Mouse (Mus musculus): ENCODE results near the gene Dock4. TPM values are rescaled to one million over a fixed set of nuclear protein-coding genes. Genes with fewer than 3 reads are reported as not detected.

The Dock4 gene
- polyA plus RNA-seq, 1 experiment from 2014 or later = 34.3 TPM

DNA sequence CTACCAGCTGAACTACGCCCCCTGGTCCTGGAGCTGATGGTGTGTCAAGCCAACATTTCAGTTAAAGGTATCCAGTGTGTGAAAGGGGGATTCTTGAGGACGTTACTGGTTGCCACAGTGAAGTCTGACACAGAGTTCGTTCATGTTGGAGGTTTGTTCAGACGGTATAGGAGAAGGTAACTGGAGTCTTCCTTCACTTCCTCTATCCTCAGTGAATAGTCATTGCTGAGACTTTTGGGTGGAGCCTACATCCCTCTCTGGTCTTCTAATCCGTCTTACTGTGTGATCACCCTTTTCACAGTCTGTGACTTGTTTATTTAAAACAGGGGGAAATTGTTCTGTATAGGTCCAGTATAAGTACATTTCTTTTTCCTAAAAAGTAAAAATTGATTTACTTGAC, 23.3 kb downstream of the Dock4 start:
- WGBS = 79% methylated on average over 5 of the region's 5 CpGs
- Histone ChIP-seq H3K36me3 (ENCODE audit: control insufficient read depth, insufficient read depth, low read length) (no peaks in the 10 kb centered on the region), H3K9ac (replicated peaks; ENCODE audit: low read length) (no peak overlapping the region), H3K4me3 (replicated peaks; ENCODE audit: low read depth, low read length) (no peak overlapping the region), H3K9me3 (ENCODE audit: control insufficient read depth, low read length) (no peaks in the 10 kb centered on the region), H3K4me1 (ENCODE audit: control insufficient read depth, insufficient read depth, low read length) (peaks cover 22% of the 10 kb centered on the region), H3K27ac (replicated peaks; ENCODE audit: low read depth, low read length) (no peak overlapping the region), H3K4me2 (ENCODE audit: low read length) (no peak overlapping the region), H3K27me3 (ENCODE audit: control insufficient read depth, insufficient read depth, low read length) (no peaks in the 10 kb centered on the region)
- DNase-seq (no peak), ATAC-seq (ENCODE audit: low FRiP score, low TSS enrichment) (no peak)

GRCm38 (mm10) chr12:40471649-40472399, 26.1 kb downstream of the Dock4 start:
- 76% methylated on average over 11 of the region's 11 CpGs for WGBS
- no peaks in the 10 kb centered on the region for H3K27me3 ChIP-seq (ENCODE audit: control insufficient read depth, insufficient read depth, low read length)
- no peak overlapping the region for H3K27ac ChIP-seq (replicated peaks; ENCODE audit: low read depth, low read length)
- H3K4me1 ChIP-seq (ENCODE audit: control insufficient read depth, insufficient read depth, low read length) = peaks cover 12% of the 10 kb centered on the region
- no peak overlapping the region for H3K4me2 ChIP-seq (ENCODE audit: low read length)
- H3K9me3 ChIP-seq (ENCODE audit: control insufficient read depth, low read length) = no peaks in the 10 kb centered on the region
- H3K36me3 ChIP-seq (ENCODE audit: control insufficient read depth, insufficient read depth, low read length) = no peaks in the 10 kb centered on the region
- ATAC-seq (ENCODE audit: low FRiP score, low TSS enrichment) (no peak), DNase-seq (no peak)
- no peak overlapping the region for H3K4me3 ChIP-seq (replicated peaks; ENCODE audit: low read depth, low read length)
- H3K9ac ChIP-seq (replicated peaks; ENCODE audit: low read length) = no peak overlapping the region

- DNase-seq = no peak
- Histone ChIP-seq H3K4me2 (ENCODE audit: low read length) (no peak overlapping the region), H3K27me3 (ENCODE audit: control insufficient read depth, insufficient read depth, low read length) (no peaks in the 10 kb centered on the region), H3K9ac (replicated peaks; ENCODE audit: low read length) (no peak overlapping the region), H3K4me3 (replicated peaks; ENCODE audit: low read depth, low read length) (no peak overlapping the region), H3K27ac (replicated peaks; ENCODE audit: low read depth, low read length) (no peak overlapping the region), H3K9me3 (ENCODE audit: control insufficient read depth, low read length) (no peaks in the 10 kb centered on the region), H3K4me1 (ENCODE audit: control insufficient read depth, insufficient read depth, low read length) (peaks cover 19% of the 10 kb centered on the region), H3K36me3 (ENCODE audit: control insufficient read depth, insufficient read depth, low read length) (no peaks in the 10 kb centered on the region)
- WGBS = 73% methylated on average over 2 of the region's 2 CpGs
- ATAC-seq (ENCODE audit: low FRiP score, low TSS enrichment) = no peak
Measured at GRCm38 (mm10) chr12:40473709-40474108, 28.0 kb downstream of the Dock4 start.

- peak; percentile 76 for DNase-seq
- Histone ChIP-seq H3K4me1 (ENCODE audit: control insufficient read depth, insufficient read depth, low read length) (peaks cover 19% of the 10 kb centered on the region), H3K27me3 (ENCODE audit: control insufficient read depth, insufficient read depth, low read length) (no peaks in the 10 kb centered on the region), H3K4me2 (ENCODE audit: low read length) (no peak overlapping the region), H3K9ac (replicated peaks; ENCODE audit: low read length) (no peak overlapping the region), H3K27ac (replicated peaks; ENCODE audit: low read depth, low read length) (no peak overlapping the region), H3K36me3 (ENCODE audit: control insufficient read depth, insufficient read depth, low read length) (no peaks in the 10 kb centered on the region), H3K4me3 (replicated peaks; ENCODE audit: low read depth, low read length) (no peak overlapping the region), H3K9me3 (ENCODE audit: control insufficient read depth, low read length) (no peaks in the 10 kb centered on the region)
- ATAC-seq (ENCODE audit: low FRiP score, low TSS enrichment) = peak; percentile 67
- 11% methylated on average over 8 of the region's 8 CpGs for WGBS
Measured at GRCm38 (mm10) chr12:40477621-40478452, 32.1 kb downstream of the Dock4 start.

DNA sequence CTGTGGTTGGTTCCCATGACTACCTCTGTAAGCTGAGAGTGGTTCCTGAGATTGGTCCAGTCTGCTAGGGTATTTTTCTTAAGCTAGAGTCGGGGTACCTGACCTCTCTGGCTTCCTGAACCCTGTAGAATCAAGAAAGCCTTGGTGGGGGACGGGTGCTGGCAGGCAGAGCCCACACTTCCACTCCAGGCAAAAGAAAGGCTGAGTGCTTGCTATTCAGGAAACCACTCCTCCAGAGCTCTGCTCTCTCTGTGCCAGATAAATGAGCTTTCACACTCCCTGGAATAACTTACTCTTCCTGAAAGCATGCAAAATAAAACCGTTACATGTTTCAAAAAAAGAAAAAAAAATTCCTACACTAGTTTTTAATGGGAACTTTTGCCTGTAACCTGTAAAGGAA, 38.5 kb downstream of the Dock4 start:
- H3K4me2 ChIP-seq (ENCODE audit: low read length) = no peak overlapping the region
- WGBS = 21% methylated on average over 3 of the region's 3 CpGs
- ATAC-seq (ENCODE audit: low FRiP score, low TSS enrichment) (no peak), DNase-seq (no peak)
- H3K27ac ChIP-seq (replicated peaks; ENCODE audit: low read depth, low read length) = no peak overlapping the region
- H3K4me1 ChIP-seq (ENCODE audit: control insufficient read depth, insufficient read depth, low read length) = peaks cover 12% of the 10 kb centered on the region; the same call in 1 of the 2 replicates
- no peak overlapping the region for H3K9ac ChIP-seq (replicated peaks; ENCODE audit: low read length)
- no peaks in the 10 kb centered on the region for H3K36me3 ChIP-seq (ENCODE audit: control insufficient read depth, insufficient read depth, low read length)
- no peaks in the 10 kb centered on the region for H3K27me3 ChIP-seq (ENCODE audit: control insufficient read depth, insufficient read depth, low read length)
- no peak overlapping the region for H3K4me3 ChIP-seq (replicated peaks; ENCODE audit: low read depth, low read length)
- H3K9me3 ChIP-seq (ENCODE audit: control insufficient read depth, low read length) = no peaks in the 10 kb centered on the region

GRCm38 (mm10) chr12:40485210-40485609, 39.5 kb downstream of the Dock4 start:
- H3K27ac ChIP-seq (replicated peaks; ENCODE audit: low read depth, low read length) = no peak overlapping the region
- ATAC-seq (ENCODE audit: low FRiP score, low TSS enrichment) = no peak

DNA sequence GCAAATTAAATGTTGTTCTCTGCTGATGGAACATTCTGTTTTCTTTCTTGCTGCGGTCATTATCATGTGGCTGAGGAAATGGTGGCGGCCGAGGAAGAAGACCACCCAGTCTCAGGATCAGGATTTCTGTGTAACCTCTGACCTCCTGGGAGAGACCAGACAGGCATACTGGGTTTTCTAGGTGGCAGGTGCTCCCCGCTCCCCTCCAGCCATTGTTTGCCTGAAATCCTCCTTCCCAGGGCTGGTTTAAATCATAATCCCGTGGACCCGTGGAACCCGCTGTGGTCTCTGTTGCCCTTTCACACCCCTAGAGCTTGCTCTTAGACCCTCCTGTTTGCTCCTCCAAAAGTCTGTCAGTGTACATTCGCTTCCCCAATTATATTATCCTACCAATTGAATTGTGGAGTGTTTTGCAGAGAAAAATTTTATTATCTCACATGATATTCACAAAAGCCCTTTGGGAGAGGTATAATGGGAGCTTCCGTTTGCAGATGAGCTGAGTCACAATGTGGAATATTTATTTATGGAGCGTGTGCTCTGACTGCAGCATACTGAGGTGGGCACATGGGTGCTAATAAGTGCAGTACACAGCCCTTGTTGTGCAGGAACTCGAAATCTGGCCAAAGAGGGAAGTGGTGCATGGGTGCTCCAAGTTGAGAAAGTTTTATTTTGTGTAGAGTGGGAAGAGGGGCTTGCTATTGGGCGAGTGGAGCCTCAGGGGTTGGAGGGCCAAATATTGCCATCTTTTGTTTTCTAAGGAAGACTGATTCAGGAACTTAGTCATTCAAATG, 40.5 kb downstream of the Dock4 start:
- H3K27ac ChIP-seq (replicated peaks; ENCODE audit: low read depth, low read length) = no peak overlapping the region
- H3K9ac ChIP-seq (replicated peaks; ENCODE audit: low read length) = no peak overlapping the region
- H3K36me3 ChIP-seq (ENCODE audit: control insufficient read depth, insufficient read depth, low read length) = no peaks in the 10 kb centered on the region
- ATAC-seq (ENCODE audit: low FRiP score, low TSS enrichment) (no peak), DNase-seq (no peak)
- H3K4me1 ChIP-seq (ENCODE audit: control insufficient read depth, insufficient read depth, low read length) = peaks cover 12% of the 10 kb centered on the region
- H3K9me3 ChIP-seq (ENCODE audit: control insufficient read depth, low read length) = no peaks in the 10 kb centered on the region
- no peaks in the 10 kb centered on the region for H3K27me3 ChIP-seq (ENCODE audit: control insufficient read depth, insufficient read depth, low read length)
- H3K4me3 ChIP-seq (replicated peaks; ENCODE audit: low read depth, low read length) = no peak overlapping the region
- 30% methylated on average over 12 of the region's 12 CpGs for WGBS
- H3K4me2 ChIP-seq (ENCODE audit: low read length) = no peak overlapping the region

More at GRCm38 (mm10) chr12:40485210-40485609, 39.5 kb downstream of the Dock4 start:
- no peak overlapping the region for H3K4me2 ChIP-seq (ENCODE audit: low read length)
- H3K9me3 ChIP-seq (ENCODE audit: control insufficient read depth, low read length) = no peaks in the 10 kb centered on the region
- peaks cover 12% of the 10 kb centered on the region; the same call in 1 of the 2 replicates for H3K4me1 ChIP-seq (ENCODE audit: control insufficient read depth, insufficient read depth, low read length)
- WGBS = 93% methylated on average over 1 of the region's 1 CpGs
- no peaks in the 10 kb centered on the region for H3K36me3 ChIP-seq (ENCODE audit: control insufficient read depth, insufficient read depth, low read length)
- H3K27me3 ChIP-seq (ENCODE audit: control insufficient read depth, insufficient read depth, low read length) = no peaks in the 10 kb centered on the region
- H3K4me3 ChIP-seq (replicated peaks; ENCODE audit: low read depth, low read length) = no peak overlapping the region
- H3K9ac ChIP-seq (replicated peaks; ENCODE audit: low read length) = no peak overlapping the region
- DNase-seq = no peak

DNA sequence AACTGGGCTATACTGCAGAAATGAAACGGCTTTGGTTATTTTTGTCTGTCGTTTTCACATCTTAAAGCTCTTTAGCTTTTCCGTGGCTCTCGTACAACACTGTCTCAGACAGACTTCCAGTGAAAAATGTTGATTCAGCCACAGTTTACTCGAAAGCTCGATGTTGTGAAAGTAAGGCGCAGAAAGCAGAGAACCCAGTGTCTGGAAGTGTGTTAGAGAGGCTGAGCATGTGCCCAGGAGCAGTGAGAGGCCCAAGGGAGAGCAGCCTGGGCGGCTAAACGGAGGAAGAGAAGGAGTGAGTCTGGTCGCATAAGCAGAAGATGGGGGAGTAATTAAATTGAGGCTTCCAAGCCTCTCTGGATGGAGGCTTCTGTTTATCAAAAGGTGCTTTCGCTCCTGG, 50.6 kb downstream of the Dock4 start:
- no peak overlapping the region for H3K9ac ChIP-seq (replicated peaks; ENCODE audit: low read length)
- no peak overlapping the region for H3K4me2 ChIP-seq (ENCODE audit: low read length)
- WGBS = 79% methylated on average over 11 of the region's 11 CpGs

More for the DNA sequence above, 50.6 kb downstream of the Dock4 start:
- H3K4me1 ChIP-seq (ENCODE audit: control insufficient read depth, insufficient read depth, low read length) = peaks cover 16% of the 10 kb centered on the region
- H3K9me3 ChIP-seq (ENCODE audit: control insufficient read depth, low read length) = no peaks in the 10 kb centered on the region
- no peaks in the 10 kb centered on the region for H3K36me3 ChIP-seq (ENCODE audit: control insufficient read depth, insufficient read depth, low read length)
- H3K4me3 ChIP-seq (replicated peaks; ENCODE audit: low read depth, low read length) = no peak overlapping the region
- no peak for ATAC-seq (ENCODE audit: low FRiP score, low TSS enrichment)
- no peak for DNase-seq
- no peaks in the 10 kb centered on the region for H3K27me3 ChIP-seq (ENCODE audit: control insufficient read depth, insufficient read depth, low read length)
- no peak overlapping the region for H3K27ac ChIP-seq (replicated peaks; ENCODE audit: low read depth, low read length)

Data from midbrain, embryonic 14.5 days (tissue).